Mouse (Mus musculus) heart, adult 2 months (tissue): ENCODE measurements at regions not wholly inside any gene's neighbourhood (a gene's known extent, or its start where the extent isn't known, plus 50 kb on each side); places are given as distances from the start of the nearest gene placed in this dataset.

Experiments
- CTCF ChIP-seq: fragments of 200-600 bp; IDR thresholded peaks from 2 replicates; pipeline ENCODE4 v1.8.1; 2022; ENCODE audit warnings: antibody characterized with exemption, mild to moderate bottlenecking, moderate library complexity
- POLR2A ChIP-seq: fragments of 200-500 bp; IDR thresholded peaks from 2 replicates; pipeline ENCODE4 v1.6.1; 2011; ENCODE audit warnings: mild to moderate bottlenecking, low read depth, low read length, control low read depth; ENCODE audit not compliant: insufficient read depth

DNA sequence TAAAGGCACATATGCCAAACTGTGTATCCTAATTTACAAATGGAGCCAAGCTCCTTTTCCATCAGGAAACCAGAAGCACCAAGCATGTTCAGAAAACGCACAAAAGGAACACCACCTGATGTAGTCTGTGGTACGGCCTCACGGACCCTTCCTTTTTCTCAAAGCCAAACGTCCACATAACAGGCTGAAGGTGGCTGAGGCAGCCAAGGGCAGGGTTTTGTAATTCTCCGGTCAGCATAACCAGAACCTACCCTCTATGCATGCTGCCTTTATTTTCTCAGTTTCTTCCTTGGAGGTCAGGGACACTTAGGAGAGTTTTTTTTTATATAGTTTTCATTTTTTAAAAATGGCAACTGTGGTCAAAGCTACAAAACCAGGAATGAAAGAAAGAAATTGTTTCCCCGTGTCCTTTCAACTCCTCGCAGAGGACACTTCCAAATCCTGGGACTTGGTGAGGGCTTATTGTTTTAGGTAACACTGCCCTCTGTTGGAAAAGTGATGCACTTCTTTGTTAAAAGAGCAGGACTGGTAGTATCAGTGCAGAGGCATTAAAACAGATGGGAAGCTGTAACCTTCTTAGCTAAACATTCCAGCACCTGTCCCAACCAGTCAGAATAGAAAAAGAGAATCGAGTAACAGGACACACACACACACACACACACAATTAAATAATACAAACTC lies 549.1 kb upstream of the Gm10306 start:
- TF ChIP-seq CTCF (peak; percentile 64), POLR2A (no peak)
